Mouse (Mus musculus) embryonic fibroblast, embryonic 13.5 days (primary cell): ENCODE data around the gene Shtn1. TPM values are rescaled to one million over a fixed set of nuclear protein-coding genes. Genes with fewer than 3 reads are reported as not detected.

Experiments
- H3K27ac ChIP-seq: 2 replicates; pipeline ENCODE4 v1.5.1; 2012; ENCODE audit warnings: low read length, control low read depth, inconsistent platforms; ENCODE audit not compliant: insufficient read depth
- H3K4me1 ChIP-seq: 2 replicates; pipeline ENCODE4 v1.6.1; 2011; ENCODE audit warnings: low read length; ENCODE audit not compliant: control insufficient read depth, insufficient read depth
- H3K4me3 ChIP-seq: 2 replicates; pipeline ENCODE4 v1.5.1; 2011; ENCODE audit warnings: mild to moderate bottlenecking, control low read depth, low read length; ENCODE audit not compliant: insufficient read depth
- CTCF ChIP-seq: IDR thresholded peaks from 2 replicates; pipeline ENCODE4 v1.5.1; 2011; ENCODE audit warnings: mild to moderate bottlenecking, control low read depth, low read length, moderate library complexity, borderline replicate concordance; ENCODE audit not compliant: insufficient read depth
- POLR2A ChIP-seq: IDR thresholded peaks from 2 replicates; pipeline ENCODE4 v1.6.1; 2011; ENCODE audit warnings: low read depth, mild to moderate bottlenecking, control low read depth, low read length, moderate library complexity
- polyA plus RNA-seq: library from polyadenylated mRNA; stranded (reverse); fragments of >200 nt; gene quantifications from 2 replicates; pipeline ENCODE4 v1.2.4, GENCODE M21; 2011; ENCODE audit warnings: low read depth; ENCODE audit not compliant: missing spikeins, insufficient read length

The Shtn1 gene
- polyA plus RNA-seq = 0.56 and 1.1 TPM in 2 replicates

DNA sequence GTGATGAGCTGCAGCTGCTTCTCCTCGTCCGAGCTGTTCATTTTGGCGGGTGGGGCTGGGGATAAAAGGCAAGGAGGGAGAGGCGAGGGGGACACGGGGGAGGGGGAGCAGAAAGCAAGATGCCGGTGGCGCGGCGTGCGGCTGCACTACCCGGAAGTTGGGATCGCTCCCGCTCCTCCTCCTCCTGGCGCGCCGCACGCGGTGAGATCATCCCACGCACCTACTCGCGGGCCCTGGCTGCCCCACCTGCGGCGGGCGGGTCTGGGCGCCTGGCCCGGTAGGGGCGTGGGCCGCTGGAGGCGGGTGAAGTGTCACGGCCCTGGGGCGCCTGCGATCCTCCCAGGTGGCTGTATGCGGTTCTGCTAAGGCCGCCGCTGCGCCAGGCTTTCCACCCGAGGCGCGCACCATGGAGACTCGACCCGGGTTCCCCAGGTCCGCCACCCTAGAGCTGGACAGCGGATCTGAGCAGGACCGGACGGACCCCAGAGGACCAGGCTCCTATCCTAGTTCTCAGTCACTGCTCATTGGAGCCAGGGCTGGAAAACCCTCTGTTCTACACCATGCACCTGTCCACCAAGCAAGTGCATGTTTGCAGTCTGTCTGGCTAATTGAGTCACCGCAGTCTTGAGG, at the start of gene Shtn1:
Gene Shtn1 (minus strand): TSS at position 629 of the 630 bp plus-strand sequence.
- H3K4me1 ChIP-seq = no peaks in the 10 kb centered on the region
- TF ChIP-seq POLR2A = no peak
- no peak for TF ChIP-seq CTCF
- no peak within 1 kb of the TSS for H3K27ac ChIP-seq
- H3K4me3 ChIP-seq = peak within 1 kb of the TSS; percentile 25

DNA sequence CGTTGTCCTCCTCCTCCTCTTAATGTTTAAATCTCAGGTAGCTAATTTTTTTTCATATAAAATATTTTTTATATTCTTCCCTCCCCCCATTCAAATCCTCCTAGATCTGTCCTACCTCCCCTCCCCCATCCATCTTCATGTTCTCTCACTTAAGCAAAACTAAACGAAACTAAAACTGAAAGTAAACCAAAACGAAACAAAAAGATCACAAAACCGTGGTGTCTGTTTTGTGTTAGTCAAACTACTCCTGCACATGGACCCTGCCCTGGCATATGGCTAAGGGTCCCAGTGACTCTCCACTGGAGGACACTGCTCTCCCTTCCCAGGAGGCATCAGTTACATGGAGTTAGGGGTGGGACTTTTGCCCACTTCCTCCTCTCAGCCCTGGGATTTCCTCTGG, 38.3 kb upstream of the Shtn1 start:
- Histone ChIP-seq H3K27ac (no peak overlapping the region), H3K4me3 (no peak overlapping the region), H3K4me1 (no peaks in the 10 kb centered on the region)
- TF ChIP-seq CTCF (no peak), POLR2A (no peak)

- TF ChIP-seq POLR2A (no peak), CTCF (no peak)
- H3K4me1 ChIP-seq = no peaks in the 10 kb centered on the region
These were observed 34.0 kb upstream of the Shtn1 start for GRCm38 (mm10) chr19:59109937-59110336.

DNA sequence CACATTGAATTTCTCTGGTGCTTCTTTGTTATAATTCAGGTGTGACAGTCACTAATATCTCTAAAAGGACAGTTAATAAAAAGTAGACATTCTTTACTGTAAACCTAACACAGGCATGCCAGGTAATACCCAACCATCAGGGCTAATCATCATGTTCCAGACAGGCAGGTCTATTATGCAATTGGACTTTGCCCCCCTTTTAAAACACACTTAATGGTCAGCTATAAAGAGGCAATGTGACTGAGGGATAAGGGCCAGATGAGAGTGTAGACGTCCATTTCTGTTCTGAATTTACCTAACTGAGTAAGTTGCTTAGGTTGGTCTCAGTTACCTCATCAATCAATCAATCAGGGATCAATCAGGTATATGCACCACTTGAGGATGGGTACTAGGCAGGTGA, 22.4 kb upstream of the Shtn1 start:
- H3K27ac ChIP-seq = no peak overlapping the region
- no peak overlapping the region for H3K4me3 ChIP-seq
- no peak for TF ChIP-seq CTCF
- TF ChIP-seq POLR2A = no peak
- H3K4me1 ChIP-seq = no peaks in the 10 kb centered on the region

More at GRCm38 (mm10) chr19:59109937-59110336, 34.0 kb upstream of the Shtn1 start:
- H3K4me3 ChIP-seq = no peak overlapping the region
- no peak overlapping the region for H3K27ac ChIP-seq

- no peak overlapping the region for H3K4me3 ChIP-seq
- H3K4me1 ChIP-seq = no peaks in the 10 kb centered on the region
- TF ChIP-seq CTCF = no peak
- TF ChIP-seq POLR2A = no peak
- H3K27ac ChIP-seq = no peak overlapping the region
These were observed 16.4 kb upstream of the Shtn1 start for GRCm38 (mm10) chr19:59092295-59092694.

- no peak overlapping the region for H3K27ac ChIP-seq
- H3K4me3 ChIP-seq = no peak overlapping the region
- no peak for TF ChIP-seq CTCF
- TF ChIP-seq POLR2A = no peak
- H3K4me1 ChIP-seq = no peaks in the 10 kb centered on the region
These were observed 14.4 kb upstream of the Shtn1 start for GRCm38 (mm10) chr19:59090337-59090736.

GRCm38 (mm10) chr19:59084296-59084695, 8.4 kb upstream of the Shtn1 start:
- no peak overlapping the region for H3K4me3 ChIP-seq
- no peaks in the 10 kb centered on the region for H3K4me1 ChIP-seq
- no peak overlapping the region for H3K27ac ChIP-seq
- TF ChIP-seq POLR2A = no peak
- peak; percentile 2; the same call in 1 of the 2 replicates for TF ChIP-seq CTCF

DNA sequence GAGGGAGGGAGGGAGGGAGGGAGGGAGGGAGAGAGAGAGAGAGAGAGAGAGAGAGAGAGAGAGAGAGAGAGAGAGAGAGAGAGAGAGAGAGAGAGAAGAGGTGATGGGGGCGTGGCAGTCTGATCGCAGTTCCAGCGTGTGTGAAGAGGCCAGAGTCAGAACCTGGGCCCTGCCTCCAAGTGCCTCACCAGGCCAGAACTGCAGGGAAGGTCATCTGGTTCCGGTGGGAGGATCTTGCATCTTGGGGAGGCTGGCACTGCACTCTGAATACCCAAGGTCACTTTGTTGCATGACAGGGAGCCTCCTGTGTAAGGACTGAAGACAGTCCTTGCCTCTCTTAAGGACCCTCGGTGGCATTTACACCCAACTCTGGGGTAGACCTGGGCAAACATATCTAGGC, 231 bp upstream of the Shtn1 start:
- TF ChIP-seq CTCF (no peak), POLR2A (no peak)
- H3K4me1 ChIP-seq = no peaks in the 10 kb centered on the region
- H3K27ac ChIP-seq = no peak overlapping the region
- no peak overlapping the region for H3K4me3 ChIP-seq

DNA sequence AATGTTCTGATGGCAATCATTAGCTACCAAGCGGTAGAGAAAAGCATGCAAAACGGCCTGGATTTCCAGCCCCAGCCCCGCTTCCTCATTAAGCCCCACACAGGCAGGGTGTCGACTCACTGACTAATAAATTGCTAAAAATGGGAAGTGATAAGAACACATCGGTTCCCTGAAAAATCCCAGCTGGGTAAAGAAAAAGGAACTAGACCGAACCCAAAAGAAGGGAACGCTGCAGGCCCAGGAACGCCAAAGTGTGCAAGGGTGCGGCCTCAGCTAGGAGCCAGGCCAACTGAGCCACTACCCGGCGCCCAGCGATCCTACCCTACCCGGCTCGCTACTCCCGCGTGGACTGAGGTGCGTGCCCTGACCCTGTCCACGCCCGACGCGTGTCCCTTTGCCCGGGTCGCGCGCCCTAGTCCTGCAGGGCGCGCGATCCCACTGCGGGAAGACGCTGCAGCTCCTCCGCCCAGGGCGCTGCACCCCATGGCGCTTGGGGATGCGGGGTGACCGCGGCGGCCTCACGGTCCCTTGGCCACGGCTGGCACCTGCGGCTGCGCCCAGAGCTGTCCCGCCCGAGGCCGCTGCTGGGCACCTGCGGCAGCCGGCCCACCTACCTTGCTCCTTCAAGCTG, 944 bp downstream of the Shtn1 start:
- Histone ChIP-seq H3K4me1 (no peaks in the 10 kb centered on the region), H3K27ac (no peak overlapping the region), H3K4me3 (peak overlapping the region; percentile 25)
- no peak for TF ChIP-seq CTCF
- TF ChIP-seq POLR2A = no peak

DNA sequence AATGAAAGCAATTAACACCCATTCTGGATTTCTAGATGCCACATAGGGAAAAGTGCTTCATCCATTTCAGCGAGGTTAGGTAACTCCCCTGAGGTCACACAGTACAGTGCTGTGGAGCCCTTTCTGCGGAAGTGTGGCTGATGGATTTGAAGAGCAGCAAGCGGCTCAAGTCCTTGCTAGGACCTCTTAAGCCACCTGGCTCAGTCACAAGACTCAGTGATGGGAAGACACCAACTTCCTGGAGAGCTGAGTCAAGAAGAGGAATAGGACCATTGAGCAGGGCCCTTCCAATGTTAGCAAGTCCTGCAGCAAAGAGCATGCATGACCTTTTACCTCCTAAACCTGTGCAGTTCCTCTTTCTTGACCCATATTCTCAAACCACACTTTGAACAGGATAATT, 1.5 kb downstream of the Shtn1 start:
- no peak overlapping the region for H3K4me3 ChIP-seq
- no peak overlapping the region for H3K27ac ChIP-seq
- TF ChIP-seq CTCF = no peak
- TF ChIP-seq POLR2A = no peak
- no peaks in the 10 kb centered on the region for H3K4me1 ChIP-seq
